Mouse (Mus musculus) gastrocnemius, postnatal 10 days (tissue): Measurements from ENCODE around the gene P2ry6. TPM values are rescaled to one million over a fixed set of nuclear protein-coding genes. Genes with fewer than 3 reads are reported as not detected.

Experiments
- DNase-seq: peaks from one replicate; pipeline ENCODE4 v3.0.0; 2021; ENCODE audit warnings: mixed read lengths
- long read RNA-seq, 2 experiments: library from polyadenylated mRNA; stranded (forward); transcript quantifications; one replicate each; pipeline ENCODE4 v2.0.0; 2021
- total RNA-seq, 2 experiments: library from RNA; stranded (reverse); gene quantifications; 2 replicates each; pipeline ENCODE4 v1.2.3; 2021

P2ry6 gene
- 1 to 10 TPM; 2.3 to 4.0 TPM for total RNA-seq
- long read RNA-seq, experiment 1, partial matches to known transcripts: 1 of 5 reads
- long read RNA-seq, experiment 1, other reads (novel, unspliced or antisense): 0 of 5 reads
- long read RNA-seq, experiment 2, partial matches to known transcripts: 0 of 1 reads
- long read RNA-seq, experiment 2, other reads (novel, unspliced or antisense): 0 of 1 reads

DNA sequence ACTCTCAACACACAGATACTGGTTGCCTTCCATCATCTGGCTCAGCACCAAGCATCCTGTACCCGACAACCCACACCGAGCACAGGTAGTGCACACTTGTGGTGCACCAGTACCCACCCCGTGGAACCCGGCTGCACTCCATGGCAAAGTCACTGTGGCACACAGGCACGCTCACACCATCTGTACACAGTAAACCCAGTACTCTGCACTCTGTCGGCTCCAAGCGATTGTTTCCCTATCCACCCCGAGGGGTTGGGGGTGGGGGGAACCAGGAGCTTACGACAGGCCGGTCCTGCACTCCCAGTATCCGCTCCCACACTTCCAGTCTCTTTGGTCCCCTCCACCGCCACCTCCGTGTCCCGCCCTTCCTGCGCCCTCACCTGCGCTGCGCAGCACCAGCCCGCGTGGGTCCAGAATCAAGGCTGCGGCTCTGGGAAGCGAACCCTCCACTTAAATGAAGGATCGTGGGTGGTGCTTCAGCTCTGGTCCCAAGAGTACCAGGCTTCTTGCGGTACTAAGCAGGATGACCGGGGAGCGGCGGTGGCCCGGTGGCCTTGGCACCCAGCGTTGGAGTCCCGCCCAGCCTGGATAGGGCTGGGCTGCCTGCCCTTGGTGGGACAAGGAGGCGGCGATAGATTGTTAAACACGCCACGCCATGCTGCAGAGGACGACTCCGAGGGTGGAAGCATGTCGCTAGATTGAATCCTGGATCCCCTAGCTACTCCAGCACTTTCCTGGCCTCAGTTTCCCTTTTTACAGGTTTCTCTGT lies at the start of gene P2ry6:
TSS of gene P2ry6 (minus strand) at position 515 of the 769 bp plus-strand sequence.
- DNase-seq: peak; percentile 61

DNA sequence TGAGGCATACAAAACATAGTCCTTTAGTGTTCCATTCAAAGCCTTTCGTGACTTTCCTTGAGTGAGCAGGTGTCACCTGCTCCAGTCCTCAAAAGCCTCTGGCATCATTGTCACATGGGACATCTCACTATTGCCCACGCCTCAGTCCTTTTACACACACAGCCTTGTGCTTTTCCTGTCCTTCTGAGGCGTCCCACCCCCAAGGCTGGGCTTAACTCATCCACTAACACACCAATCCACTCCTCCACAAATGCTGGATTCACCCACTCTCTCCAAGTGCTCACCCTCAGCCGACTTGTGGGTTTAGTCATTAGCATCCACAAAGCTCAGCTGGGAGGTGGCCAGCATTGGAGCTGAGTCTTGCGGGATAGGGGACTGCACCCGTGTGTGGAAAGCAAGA lies 43.0 kb upstream of the P2ry6 start:
- DNase-seq: no peak

DNA sequence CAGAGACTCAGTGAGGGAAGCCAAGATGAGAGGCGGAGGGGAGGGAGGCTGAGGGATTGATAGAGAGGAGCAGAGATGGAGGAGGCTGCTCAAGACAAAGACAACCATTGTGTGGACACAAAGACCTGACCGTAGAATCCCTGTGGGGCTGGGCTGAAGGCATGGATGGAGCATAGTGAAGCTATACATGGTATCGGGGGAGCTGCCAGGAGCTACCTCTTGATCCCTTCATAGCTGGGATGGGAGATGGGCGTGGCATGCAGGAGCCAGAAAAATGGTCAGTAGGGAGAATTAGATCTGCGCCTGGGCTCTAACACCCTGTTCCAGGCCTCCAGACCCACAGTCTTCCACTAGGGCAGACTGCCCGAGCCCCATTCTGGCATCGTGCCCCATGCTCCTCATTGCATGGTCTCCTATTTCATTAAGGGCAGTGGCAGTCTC lies 42.6 kb upstream of the P2ry6 start:
- DNase-seq: peak; percentile 86

DNA sequence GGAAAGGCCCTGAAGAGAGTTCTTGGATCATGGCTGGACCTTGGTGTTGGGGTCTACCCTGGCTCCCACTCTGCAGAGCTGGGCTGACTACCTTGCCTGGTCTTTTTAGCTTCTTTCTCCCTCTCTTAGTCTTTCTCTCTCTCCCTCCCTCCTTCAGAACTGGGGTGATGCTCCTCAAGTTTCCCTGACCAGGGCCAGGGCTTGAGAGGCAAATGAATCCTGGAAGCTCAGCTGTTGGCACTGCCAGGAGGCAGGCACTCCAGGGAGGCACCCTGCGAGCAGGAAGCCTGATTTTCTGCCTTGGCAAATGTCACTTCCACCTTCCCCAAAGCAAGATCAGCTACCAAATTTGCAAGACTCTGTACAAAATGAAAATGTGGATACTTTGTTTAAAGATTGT lies 40.5 kb upstream of the P2ry6 start:
- no peak for DNase-seq

DNA sequence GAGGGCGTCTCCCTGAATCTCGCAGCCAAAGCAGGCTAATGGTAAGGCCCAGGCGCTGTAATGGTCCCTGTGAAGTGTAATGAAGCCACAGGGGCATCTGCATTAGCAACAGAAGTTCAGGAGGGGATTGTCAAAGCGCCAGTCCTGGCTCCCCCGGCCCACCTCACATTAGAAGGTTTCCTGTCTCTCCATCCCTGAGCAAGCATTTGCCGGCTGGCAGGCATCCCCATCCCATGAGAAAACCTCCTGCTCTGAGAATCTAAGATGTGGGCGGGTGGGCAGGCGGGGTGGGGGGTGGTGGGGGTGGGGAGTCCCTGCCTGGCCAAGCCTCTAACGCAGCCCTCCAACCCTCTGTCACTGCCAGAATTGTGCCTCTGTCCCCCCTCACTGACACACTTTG lies 39.6 kb upstream of the P2ry6 start:
- no peak for DNase-seq

DNA sequence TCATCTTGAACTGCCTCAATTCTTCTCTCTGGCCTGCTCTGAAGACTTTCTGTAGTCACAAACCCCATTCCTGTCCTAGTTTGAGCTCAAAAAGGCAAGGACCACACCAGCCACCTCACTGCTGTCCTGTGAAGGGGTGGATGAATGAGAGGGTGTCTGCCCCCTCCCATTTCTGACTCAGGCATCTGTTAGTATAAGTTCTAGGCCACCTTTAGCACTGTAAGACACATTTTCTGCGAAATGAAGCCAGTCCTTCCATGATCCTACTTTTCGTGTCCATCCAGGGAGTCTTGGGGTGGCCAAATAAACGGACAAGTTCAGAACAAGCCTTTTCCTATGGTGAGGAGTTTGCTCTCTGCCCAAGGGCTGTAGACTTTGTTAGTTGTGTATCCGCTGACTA lies 38.1 kb upstream of the P2ry6 start, which contains the start of gene P2ry2:
TSS of gene P2ry2 (minus strand) at position 326 of the 400 bp plus-strand sequence.
- DNase-seq: no peak

DNA sequence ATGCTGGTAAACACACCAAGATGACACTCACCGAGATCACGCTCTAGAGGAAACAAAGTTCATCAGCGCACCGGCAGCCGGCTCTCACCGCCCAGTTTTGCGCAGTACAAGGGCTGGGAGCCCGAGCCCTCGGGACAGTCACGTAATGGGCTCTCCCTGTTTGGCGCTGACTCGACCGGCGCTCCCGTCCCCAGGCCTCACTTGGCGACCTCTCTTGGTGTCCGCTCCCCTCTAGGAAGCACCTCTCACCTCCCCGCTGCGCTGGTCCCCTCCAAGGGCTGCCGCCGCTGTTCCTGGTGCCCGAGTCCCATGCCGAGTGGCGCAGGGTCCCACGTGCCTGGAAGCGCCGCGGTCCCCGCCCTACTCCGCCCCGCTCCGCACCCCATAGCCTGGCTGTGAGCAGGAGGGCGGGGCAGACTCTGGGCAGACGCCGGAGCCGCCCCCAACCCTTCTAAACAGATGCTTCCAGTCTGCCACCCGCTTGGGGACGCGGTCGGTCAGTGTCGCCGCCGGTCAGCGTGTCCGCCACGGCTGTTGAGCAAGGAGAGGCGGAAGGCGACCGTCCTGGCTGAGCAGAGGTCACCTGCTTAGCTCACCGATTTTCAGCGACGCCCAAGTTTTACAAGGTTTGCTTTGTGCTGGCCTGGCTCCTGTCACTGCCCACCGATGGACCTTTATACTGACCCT lies 37.4 kb upstream of the P2ry6 start:
- DNase-seq: peak; percentile 80

DNA sequence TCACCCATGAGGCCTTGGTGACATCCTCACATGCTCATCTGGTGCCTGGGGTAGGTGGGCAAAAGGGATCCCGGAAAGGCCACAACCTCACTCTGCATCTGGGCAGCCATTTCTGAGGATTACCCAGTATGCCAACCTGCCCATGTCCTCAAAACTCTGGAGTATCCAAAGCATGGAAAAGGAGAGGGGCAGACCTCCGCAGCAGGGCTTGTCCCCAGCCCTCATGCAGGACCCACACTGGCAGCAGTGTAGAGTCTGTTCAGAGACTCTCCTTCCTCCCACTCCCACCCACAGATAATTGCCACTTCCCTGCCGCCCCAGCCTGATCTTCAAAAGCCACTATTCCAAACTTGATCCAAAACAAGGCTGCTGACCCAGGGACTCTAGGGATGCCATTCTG lies 36.3 kb upstream of the P2ry6 start:
- no peak for DNase-seq

DNA sequence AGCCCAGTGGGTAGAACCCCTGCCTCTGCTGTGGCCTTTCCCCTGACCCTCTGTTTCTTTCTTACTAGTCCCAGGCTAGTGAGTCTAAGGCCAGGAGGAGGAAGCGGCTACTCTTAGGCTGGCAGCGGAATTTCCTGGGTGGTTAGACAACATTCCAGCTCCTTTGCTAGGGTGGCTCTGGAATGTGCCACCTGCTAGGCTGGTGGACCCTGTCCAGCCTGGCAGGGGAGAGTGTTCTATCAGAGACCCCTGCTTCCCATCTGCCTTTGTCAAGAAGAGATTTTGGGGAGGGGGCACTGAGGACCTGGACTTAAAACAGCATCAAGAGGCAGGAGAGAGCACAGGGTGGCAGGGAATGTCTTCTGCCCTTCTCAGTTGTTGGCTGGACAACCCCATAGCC lies 31.8 kb upstream of the P2ry6 start:
- DNase-seq: no peak

DNA sequence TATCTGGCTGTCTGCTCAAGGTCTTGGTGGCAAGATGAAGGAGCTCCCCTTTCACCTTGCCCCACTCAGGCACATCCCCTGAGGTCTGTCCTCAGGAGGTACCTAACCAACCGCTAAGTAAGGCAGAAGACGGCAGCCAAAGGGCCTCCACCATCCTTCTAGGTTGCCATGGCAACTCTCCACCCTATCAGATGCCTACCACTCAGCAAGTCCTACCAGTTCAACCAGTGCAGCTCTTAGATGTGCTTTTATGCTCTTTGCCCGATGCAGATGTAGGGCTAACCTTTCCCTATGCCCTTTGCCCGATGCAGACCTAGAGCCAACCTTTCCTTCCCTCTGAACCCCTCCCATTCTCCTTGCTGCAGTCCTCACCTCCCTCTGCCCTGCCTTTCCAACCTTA lies 30.7 kb upstream of the P2ry6 start:
- no peak for DNase-seq

DNA sequence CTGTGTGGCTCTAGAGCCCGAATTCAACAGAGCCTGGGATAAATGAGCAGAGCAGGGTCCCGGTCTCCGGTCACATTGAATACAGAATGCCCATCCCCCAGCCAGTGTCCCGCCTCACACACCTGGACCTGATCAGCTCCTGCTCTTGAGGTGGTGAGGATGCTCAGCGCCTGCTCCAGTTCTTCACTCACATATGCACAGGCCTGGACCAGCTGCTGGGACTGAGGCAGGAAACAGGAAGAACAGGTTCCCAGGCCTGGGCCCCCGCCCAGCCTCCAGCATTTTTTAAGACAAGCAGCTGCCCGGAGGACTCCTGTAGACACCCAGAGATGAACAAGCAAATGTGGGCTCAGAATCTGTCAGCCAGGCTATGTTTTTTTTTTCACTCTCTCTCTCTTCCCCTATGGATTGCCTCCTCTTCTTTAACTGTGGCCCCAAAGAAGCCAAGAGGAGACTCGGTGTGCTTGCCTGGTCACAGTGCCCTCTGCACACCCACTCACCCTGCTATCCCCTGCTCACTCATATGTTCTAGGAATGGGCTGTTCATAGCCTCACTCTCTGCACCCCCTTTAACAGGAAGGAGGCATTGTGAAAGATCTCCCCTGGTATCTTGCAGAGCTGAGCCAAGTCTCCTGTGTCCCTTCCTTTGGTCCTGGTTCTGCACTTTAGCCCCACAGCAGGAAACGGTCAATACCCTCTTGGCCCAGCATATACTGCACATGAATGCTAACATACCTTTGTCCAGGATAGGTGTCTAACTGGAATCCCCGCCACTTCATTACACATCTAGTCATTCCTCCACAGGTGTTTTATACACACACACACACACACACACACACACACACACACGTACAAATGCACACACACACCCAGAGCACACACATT lies 29.2 kb upstream of the P2ry6 start:
- no peak for DNase-seq

DNA sequence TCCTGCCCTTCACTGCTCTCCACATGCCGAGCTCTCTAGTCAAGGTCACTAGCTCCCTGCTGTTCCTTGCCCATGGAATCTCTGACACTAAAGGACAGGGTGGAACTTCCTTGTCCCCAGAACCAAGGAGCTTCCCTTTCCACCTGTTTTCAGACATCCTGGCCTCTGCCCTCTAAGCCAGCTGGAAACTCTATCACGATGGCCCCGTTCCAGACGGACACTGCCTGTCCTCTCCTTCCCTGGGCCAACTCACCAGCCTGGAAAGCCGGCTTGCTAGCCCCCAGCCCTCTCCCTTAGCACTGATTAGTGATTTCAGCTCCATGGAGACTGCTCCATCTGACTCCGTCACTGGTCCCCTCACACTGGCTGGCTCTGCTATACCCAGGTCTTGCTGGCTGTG lies 27.8 kb upstream of the P2ry6 start:
- peak; percentile 67 for DNase-seq

DNA sequence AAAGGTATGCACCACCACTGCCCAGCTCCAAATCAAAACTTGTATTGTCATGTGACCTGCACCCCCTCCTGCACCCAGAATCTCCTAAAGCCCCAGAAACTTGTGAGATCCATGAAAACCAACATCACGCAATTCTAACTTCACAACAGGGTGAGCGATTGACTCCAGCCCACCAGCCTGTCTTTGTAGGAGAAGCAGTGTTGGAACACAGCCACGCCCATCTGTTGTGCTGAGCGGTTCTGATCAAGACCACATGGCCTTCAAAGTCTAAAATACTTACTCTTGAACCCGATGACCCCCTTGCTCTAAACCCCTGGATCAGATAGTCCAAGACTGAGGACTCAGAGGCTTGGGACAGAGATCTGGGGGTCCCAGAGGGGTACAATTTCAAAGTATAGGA lies 25.2 kb upstream of the P2ry6 start:
- DNase-seq: no peak

DNA sequence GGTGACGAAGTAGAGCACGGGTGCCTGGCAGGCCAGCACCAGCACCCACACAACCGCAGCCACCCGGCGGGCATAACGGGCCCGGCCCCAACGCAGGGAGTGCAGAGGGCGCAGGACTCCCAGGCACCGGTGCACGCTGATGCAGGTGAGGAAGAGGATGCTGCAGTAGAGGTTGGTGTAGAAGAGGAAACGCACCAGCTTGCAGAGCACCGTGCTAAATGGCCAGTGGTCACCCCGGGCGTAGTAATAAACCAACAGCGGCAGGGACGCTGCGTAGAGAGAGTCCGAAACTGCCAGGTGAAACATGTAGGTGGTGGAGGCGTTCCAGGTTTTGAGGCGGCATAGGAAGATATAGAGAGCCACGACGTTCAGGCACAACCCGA lies 24.1 kb upstream of the P2ry6 start:
- DNase-seq: no peak

DNA sequence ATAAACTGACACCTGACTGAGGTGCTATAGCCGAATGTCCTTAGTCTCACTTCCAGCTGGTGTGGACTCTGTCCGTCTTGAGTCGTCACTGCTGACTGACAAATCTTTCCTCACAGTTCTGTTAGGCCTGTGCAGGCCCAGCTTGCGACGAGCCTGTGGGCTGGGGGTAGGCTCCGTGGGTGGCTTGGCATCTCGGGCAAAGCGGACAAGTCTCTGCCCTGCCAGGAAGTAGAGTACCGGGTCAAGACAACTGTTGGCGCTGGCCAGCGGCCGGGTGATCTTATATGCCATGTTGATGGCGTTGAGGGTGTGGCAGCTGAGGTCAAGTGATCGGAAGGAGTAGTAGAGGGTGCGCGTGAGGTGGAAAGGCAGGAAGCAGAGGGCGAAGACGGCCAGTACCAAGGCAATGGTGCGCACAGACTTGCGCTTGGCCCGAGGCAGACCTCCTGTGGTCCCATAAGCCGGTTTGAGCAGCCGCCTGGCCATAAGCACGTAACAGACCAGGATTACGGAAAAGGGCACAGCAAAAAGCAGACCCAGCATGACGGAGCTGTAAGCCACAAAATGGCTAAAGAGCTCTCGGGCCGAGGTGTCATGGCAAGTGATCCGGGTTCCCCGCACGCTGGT lies 23.6 kb upstream of the P2ry6 start:
- peak; percentile 7 for DNase-seq

DNA sequence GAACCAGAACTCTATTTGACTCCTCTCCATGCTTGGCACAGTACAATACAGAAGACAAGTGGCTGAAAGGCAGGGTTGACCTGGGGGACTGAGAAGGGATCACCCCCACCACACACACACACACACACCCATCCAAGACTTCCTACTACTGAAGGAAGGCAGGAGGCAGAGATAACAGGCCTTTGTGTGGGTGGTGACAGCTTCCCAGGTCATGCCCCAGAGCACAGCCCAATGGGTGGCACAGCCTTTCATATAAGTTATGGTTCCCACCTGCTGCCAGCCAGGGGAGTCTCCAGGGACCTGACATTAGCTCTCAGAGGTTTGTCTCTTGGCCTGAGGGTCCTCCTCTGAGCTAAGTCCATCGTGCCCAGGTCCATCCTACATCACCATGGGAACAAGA lies 22.8 kb upstream of the P2ry6 start:
- DNase-seq: peak; percentile 6

DNA sequence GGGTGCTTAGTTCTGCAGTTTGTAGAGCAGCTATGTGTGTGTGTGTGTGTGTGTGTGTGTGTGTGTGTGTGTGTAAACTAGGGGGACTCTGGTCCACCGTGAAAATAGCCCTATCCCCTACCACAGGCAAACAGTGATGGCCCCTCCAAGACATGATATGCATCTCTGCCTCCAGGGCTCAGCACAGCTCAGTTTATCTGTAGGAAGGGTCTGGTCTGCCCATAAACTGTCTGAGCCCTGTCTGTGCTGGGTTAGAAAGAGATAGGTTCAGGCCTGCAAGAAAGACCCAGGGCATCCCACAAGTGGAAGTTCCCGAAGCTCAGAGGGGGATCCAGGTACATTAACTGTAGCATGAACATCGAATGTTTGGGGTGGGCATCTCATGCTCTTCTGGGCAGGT lies 21.5 kb upstream of the P2ry6 start:
- no peak for DNase-seq

DNA sequence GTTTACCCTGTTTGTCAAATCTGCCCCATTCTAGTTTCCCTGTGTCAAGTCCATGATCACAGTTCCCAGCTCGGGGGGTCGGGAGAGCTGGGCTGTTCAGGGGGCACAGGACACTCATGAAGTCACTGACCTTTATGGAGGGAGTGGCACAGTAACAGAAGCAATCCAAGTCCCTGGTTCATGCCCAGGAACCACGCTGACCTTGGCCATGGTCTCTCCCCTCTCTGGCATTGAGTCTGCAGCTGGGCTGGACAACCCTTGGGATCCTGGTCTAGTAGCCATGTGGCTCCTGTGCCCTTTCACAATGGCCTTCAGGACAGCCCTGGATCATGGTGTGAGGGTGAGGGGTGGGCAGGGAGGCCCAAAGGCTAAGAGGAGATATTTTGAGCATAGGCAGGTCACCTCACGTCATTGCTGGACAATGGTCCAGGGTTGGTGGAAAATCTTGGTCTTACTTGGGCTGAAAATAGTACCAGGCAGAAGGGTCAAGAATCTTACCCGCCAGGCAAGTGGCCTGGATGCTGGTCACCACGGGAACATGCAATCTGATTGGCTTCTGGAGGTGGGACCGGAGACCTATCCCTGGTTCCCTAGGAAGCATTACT lies 20.9 kb upstream of the P2ry6 start:
- DNase-seq: no peak

DNA sequence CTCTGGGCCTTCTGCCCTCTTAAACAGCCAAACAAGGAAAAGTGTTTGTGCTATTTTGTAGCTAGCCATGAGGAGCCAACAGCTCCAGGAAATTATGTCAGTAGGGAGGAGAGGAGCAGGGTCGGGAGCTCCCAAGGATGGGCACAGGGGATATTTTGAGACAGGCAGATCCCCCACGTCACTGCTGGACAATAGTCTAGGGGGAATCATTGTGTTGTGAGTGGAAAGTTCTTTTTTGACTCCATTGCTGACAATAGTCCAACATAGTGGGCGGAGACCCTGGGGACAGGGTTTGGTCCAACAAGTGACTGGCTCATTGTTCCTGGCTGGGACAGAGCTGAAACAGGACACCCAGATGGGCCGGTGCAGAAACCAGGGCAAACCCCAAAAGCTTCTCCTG lies 18.7 kb upstream of the P2ry6 start:
- DNase-seq: peak; percentile 54

DNA sequence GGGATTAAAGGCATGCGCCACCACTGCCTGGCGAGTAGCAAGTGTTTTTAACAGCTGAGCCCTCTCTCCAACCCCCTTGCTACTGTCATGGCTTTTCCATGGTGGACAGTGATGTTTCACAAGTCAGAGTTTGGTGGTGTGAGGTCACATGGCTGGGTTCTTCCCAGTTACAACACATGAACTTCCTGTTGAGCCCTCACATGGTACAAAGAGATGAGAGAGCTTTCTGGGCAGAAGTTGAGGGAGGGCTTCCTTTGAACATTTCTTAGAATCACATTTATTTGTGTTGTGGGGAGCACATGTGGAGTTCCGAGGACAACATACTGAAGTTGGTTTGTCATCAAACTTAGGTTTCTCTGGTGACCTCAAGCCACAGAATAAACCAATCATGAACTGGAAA lies 17.5 kb upstream of the P2ry6 start:
- no peak for DNase-seq

DNA sequence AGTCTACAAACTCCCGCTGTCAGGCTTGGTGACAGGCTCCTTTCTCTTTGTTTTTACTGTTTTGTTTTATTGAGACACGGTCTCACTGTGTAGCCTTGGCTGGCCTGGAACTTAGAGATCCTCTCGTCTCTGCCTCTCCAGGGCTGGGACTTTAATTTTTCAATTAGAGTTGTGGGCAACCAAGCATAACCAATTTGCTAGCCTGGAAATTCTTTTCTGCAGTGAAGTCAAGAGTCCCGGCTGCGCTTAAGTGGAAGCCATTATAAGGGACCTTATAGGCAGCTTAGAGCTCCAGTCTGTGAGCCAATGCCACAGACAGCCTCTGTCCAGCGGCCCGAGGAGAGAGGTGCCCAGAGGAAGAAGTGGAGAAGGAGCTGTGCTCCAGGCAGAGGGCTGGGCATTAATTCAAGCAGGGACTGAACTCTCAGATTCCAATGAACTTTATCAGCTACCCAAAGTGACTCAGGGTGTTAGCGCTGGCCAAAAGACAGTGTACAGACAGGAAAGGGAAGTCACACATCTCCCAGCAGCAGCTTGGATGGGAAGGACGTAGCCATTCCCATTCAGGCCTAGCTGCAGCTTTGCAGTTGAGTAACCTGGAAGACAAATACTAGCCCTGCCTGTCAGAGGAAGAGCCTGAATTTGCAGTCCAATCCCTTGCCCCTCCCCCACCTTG lies 16.3 kb upstream of the P2ry6 start:
- no peak for DNase-seq
